Mouse (Mus musculus) MEL (cell line): Measurements from ENCODE around the gene Tdrd3.

Source experiments
- CTCF ChIP-seq, 3 experiments: IDR thresholded peaks in 2 of 3; conservative IDR thresholded peaks in 1 of 3; 2 replicates each; pipeline ENCODE4 v1.5.1; 2011 to 2012; ENCODE audit warnings: low read length in 3 of 3, low read depth in 2 of 3, mild to moderate bottlenecking in 2 of 3, improper control_type of control experiment in 1 of 3, inconsistent platforms in 1 of 3, mixed read lengths in 1 of 3, moderate library complexity in 1 of 3; ENCODE audit not compliant: control insufficient read depth in 1 of 3, insufficient read depth in 1 of 3, poor library complexity in 1 of 3, severe bottlenecking in 1 of 3
- EP300 ChIP-seq, 2 experiments: IDR thresholded peaks; 2 replicates each; pipeline ENCODE4 v1.6.1; 2011; ENCODE audit warnings: improper control_type of control experiment in 2 of 2, low read length in 2 of 2, low read depth in 1 of 2, mild to moderate bottlenecking in 1 of 2
- ETS1 ChIP-seq: IDR thresholded peaks from 2 replicates; pipeline ENCODE4 v1.6.1; 2012; ENCODE audit warnings: low read depth, mild to moderate bottlenecking, inconsistent platforms, low read length, improper control_type of control experiment, moderate library complexity
- GATA1 ChIP-seq: IDR thresholded peaks from 2 replicates; pipeline ENCODE4 v1.6.1; 2011; ENCODE audit warnings: low read depth, low read length, improper control_type of control experiment
- JUND ChIP-seq: IDR thresholded peaks from 2 replicates; pipeline ENCODE4 v1.6.1; 2011; ENCODE audit warnings: low read depth, mild to moderate bottlenecking, improper control_type of control experiment, low read length
- MAFK ChIP-seq: IDR thresholded peaks from 2 replicates; pipeline ENCODE4 v1.6.1; 2011; ENCODE audit warnings: low read depth, mild to moderate bottlenecking, low read length, improper control_type of control experiment, borderline replicate concordance
- NELFE ChIP-seq: IDR thresholded peaks from 2 replicates; pipeline ENCODE4 v1.6.1; 2011; ENCODE audit warnings: low read depth, low read length, improper control_type of control experiment
- NRF1 ChIP-seq: IDR thresholded peaks from 2 replicates; pipeline ENCODE4 v1.6.1; 2014; ENCODE audit warnings: low read depth, mild to moderate bottlenecking, inconsistent platforms, low read length, improper control_type of control experiment, moderate library complexity; ENCODE audit not compliant: poor library complexity, insufficient read depth, severe bottlenecking

GRCm38 (mm10) chr14:87505924-87506323 is 89.5 kb downstream of the Tdrd3 start:
- no peak for TF ChIP-seq GATA1
- no peak for TF ChIP-seq NELFE
- no peak for TF ChIP-seq CTCF (IDR thresholded peaks at IDR 0.05 in 2 of 3, conservative IDR thresholded peaks at IDR 0.05 in 1 of 3; ENCODE audit: control insufficient read depth in 1 of 3, insufficient read depth in 1 of 3, low read depth in 2 of 3, low read length in 3 of 3, poor library complexity in 1 of 3, severe bottlenecking in 1 of 3)
- no peak for TF ChIP-seq JUND
- no peak for TF ChIP-seq NRF1
- no peak for TF ChIP-seq EP300 (IDR thresholded peaks at IDR 0.05; ENCODE audit: low read depth in 1 of 2, low read length in 2 of 2)
- no peak for TF ChIP-seq ETS1
- no peak for TF ChIP-seq MAFK
